Mouse (Mus musculus): ENCODE measurements around the gene Gm8165. TPM values are rescaled to one million over a fixed set of nuclear protein-coding genes. Genes with fewer than 3 reads are reported as not detected.

Gm8165 gene
- polyA plus RNA-seq (2021; fragmentation: Nextera tagmentation) = not detected in 2 replicates
- long read RNA-seq, experiment 1 = 0 reads
- long read RNA-seq, experiment 2 = 0 reads

DNA sequence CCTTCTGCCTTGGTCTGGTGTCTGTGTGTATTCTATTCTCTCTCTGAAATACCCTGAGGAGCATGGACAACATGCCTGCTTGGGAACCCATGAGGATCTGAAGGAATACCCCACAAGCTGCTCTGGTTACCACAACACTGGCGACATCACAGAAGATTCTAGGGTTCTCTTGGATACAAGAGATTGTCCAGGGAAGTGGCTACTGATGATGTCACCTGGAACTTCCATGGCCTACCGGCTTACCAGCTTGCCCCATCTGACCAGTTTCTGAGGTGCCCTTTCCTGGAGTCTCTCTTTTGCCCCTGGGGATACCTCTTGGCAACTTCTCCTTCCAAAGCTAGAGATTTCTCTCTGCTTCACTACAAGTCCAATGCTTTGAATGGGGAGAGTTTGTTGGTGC lies at the start of gene Gm8165:
Gm8165 (minus strand) TSS at position 101 of the 400 bp plus-strand sequence.

DNA sequence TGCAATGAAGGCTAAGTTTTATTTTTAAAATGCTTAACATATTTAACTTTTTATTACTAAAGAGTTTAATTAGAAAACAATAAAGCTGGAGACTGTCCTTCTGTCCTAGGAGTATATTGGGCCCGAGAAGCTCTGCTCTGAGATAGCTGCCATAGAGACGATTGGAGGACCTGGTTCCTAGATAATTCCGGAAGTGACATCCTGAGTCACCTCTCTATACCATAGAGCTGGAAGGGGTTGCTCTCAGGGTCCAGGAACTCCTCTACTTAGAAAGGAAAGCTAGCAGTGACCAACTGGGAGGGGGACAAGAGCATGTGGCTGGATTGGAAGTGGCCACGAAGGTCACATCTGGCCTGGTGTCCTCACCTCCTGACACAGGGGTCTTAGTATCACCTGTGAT lies 20.6 kb upstream of the Gm8165 start, which contains the start of gene Gm7324:
Gm7324 (plus strand) TSS at position 208 of the 400 bp plus-strand sequence.

Other genes starting within 250 kb of the Gm8165 start
- gene Gm5799, start 133.6 kb downstream of the Gm8165 start, polyA plus RNA-seq (2021; fragmentation: Nextera tagmentation) = not detected in 2 replicates
- gene Gm17654, start 98.1 kb downstream of the Gm8165 start, polyA plus RNA-seq (2021; fragmentation: Nextera tagmentation) = not detected in 2 replicates
- gene Gm10375, start 69.2 kb downstream of the Gm8165 start, polyA plus RNA-seq (2021; fragmentation: Nextera tagmentation) = not detected in 2 replicates
- 0.35 TPM in 1 of 2 replicates, not detected in the other for gene Gm7324, start 20.6 kb upstream of the Gm8165 start, polyA plus RNA-seq (2021; fragmentation: Nextera tagmentation)
- gene Gm16506, start 50.3 kb upstream of the Gm8165 start, polyA plus RNA-seq (2021; fragmentation: Nextera tagmentation) = not detected in 2 replicates
- not detected in 2 replicates for gene Gm6526, start 70.7 kb upstream of the Gm8165 start, polyA plus RNA-seq (2021; fragmentation: Nextera tagmentation)
- not detected in 2 replicates for gene Gm8180, start 107.5 kb upstream of the Gm8165 start, polyA plus RNA-seq (2021; fragmentation: Nextera tagmentation)
- not detected in 2 replicates for gene Ear1, start 198.3 kb upstream of the Gm8165 start, polyA plus RNA-seq (2021; fragmentation: Nextera tagmentation)
- not detected in 2 replicates for gene Ear10, start 246.4 kb upstream of the Gm8165 start, polyA plus RNA-seq (2021; fragmentation: Nextera tagmentation)
- gene Gm8113, start 248.2 kb upstream of the Gm8165 start, polyA plus RNA-seq (2021; fragmentation: Nextera tagmentation) = not detected in 2 replicates

Data from layer of hippocampus, adult 6 months (tissue).